Mouse (Mus musculus) testis, adult 2 months (tissue): ENCODE results near the gene Tecpr2. TPM values are rescaled to one million over a fixed set of nuclear protein-coding genes. Genes with fewer than 3 reads are reported as not detected.

Experiments
- H3K27ac ChIP-seq: fragments of 200-500 bp; 2 replicates; pipeline ENCODE4 v1.5.1; 2012; ENCODE audit warnings: low read depth, low read length; ENCODE audit not compliant: control insufficient read depth, insufficient read depth
- H3K27me3 ChIP-seq: fragments of 200-500 bp; 2 replicates; pipeline ENCODE4 v1.6.1; 2012; ENCODE audit warnings: mild to moderate bottlenecking, low read length, moderate library complexity; ENCODE audit not compliant: control insufficient read depth, insufficient read depth
- H3K36me3 ChIP-seq: fragments of 200-500 bp; 2 replicates; pipeline ENCODE4 v1.6.1; 2012; ENCODE audit warnings: mild to moderate bottlenecking, low read length; ENCODE audit not compliant: control insufficient read depth, insufficient read depth
- H3K4me1 ChIP-seq: fragments of 200-500 bp; 2 replicates; pipeline ENCODE4 v1.6.1; 2012; ENCODE audit warnings: low read length; ENCODE audit not compliant: control insufficient read depth, insufficient read depth
- H3K4me3 ChIP-seq: fragments of 200-500 bp; 2 replicates; pipeline ENCODE4 v1.5.1; 2012; ENCODE audit warnings: low read depth, mild to moderate bottlenecking, low read length, moderate library complexity, mixed read lengths; ENCODE audit not compliant: control insufficient read depth
- CTCF ChIP-seq: fragments of 200-500 bp; IDR thresholded peaks from 2 replicates; pipeline ENCODE4 v1.5.1; 2012; ENCODE audit warnings: low read depth, mild to moderate bottlenecking, inconsistent platforms, low read length, moderate library complexity; ENCODE audit not compliant: control insufficient read depth, insufficient read depth, insufficient replicate concordance
- POLR2A ChIP-seq: fragments of 200-500 bp; IDR thresholded peaks from 2 replicates; pipeline ENCODE4 v1.6.1; 2012; ENCODE audit warnings: low read depth, mild to moderate bottlenecking, inconsistent platforms, low read length, moderate library complexity; ENCODE audit not compliant: control insufficient read depth
- polyA plus RNA-seq: library from polyadenylated mRNA; depleted of rRNA; stranded (reverse); fragments of >200 nt; gene quantifications from 2 replicates; pipeline ENCODE4 v1.2.3, GENCODE M21; 2012

Tecpr2 gene
- polyA plus RNA-seq, 1 experiment: 7.1 TPM

GRCm38 (mm10) chr12:110961973-110962372, 72.9 kb downstream of the Tecpr2 start:
- H3K27me3 ChIP-seq: no peaks in the 10 kb centered on the region
- H3K4me1 ChIP-seq: no peaks in the 10 kb centered on the region
- H3K36me3 ChIP-seq: peaks cover 2% of the 10 kb centered on the region; the same call in 1 of the 2 replicates
- TF ChIP-seq POLR2A (no peak), CTCF (no peak)
- H3K4me3 ChIP-seq: no peak overlapping the region
- no peak overlapping the region for H3K27ac ChIP-seq

GRCm38 (mm10) chr12:110965500-110965899, 76.4 kb downstream of the Tecpr2 start:
- Histone ChIP-seq H3K4me3 (no peak overlapping the region), H3K27ac (no peak overlapping the region), H3K36me3 (peaks cover 2% of the 10 kb centered on the region; the same call in 1 of the 2 replicates), H3K4me1 (no peaks in the 10 kb centered on the region; the same call in 1 of the 2 replicates), H3K27me3 (no peaks in the 10 kb centered on the region)
- TF ChIP-seq POLR2A: no peak
- no peak for TF ChIP-seq CTCF

DNA sequence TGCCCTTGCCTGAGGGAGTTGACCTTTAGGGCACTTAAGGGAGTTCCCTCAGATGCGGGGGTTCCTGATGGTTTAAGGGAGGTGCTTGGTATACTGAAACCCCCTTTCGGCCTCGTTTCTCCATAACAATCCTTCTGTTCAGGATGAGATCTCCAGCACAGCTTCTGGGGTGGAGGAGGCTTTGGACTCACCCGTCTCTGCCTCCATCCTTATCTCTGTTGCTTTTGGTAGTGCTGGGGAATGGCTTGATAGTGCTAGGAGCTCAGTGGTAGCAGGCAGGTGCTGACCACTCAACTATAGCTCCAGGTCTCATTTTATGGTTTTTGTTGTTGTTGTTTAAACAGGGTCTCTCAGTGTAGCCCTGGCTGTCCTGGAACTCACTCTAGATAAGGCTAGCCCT, 77.0 kb downstream of the Tecpr2 start:
- H3K27me3 ChIP-seq: no peaks in the 10 kb centered on the region
- TF ChIP-seq CTCF (no peak), POLR2A (no peak)
- H3K4me3 ChIP-seq: no peak overlapping the region
- H3K4me1 ChIP-seq: no peaks in the 10 kb centered on the region; the same call in 1 of the 2 replicates
- H3K36me3 ChIP-seq: peaks cover 2% of the 10 kb centered on the region; the same call in 1 of the 2 replicates
- H3K27ac ChIP-seq: no peak overlapping the region

DNA sequence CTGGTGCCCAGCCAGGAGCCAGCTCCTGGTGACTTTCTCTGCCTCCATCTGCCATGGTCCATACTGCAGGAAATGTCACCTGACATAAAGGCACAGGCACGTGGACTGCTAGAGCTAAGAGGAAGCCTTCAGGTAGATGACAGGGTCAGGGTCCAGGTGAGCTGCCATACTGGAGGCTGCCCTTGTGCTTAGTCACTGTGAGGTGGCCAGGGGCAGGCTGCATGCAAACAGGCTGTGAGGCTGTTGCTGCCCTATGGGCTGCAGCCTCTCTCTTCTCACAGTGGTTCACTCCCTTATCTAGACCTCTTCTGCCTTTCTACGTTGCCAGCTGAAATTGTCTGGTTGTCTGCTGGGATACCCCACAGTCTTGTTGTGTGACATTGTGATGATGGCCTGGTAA, 78.1 kb downstream of the Tecpr2 start:
- H3K4me3 ChIP-seq: no peak overlapping the region
- H3K36me3 ChIP-seq: peaks cover 2% of the 10 kb centered on the region; the same call in 1 of the 2 replicates
- no peak overlapping the region for H3K27ac ChIP-seq
- no peaks in the 10 kb centered on the region; the same call in 1 of the 2 replicates for H3K4me1 ChIP-seq
- no peak for TF ChIP-seq CTCF
- TF ChIP-seq POLR2A: no peak
- H3K27me3 ChIP-seq: no peaks in the 10 kb centered on the region

DNA sequence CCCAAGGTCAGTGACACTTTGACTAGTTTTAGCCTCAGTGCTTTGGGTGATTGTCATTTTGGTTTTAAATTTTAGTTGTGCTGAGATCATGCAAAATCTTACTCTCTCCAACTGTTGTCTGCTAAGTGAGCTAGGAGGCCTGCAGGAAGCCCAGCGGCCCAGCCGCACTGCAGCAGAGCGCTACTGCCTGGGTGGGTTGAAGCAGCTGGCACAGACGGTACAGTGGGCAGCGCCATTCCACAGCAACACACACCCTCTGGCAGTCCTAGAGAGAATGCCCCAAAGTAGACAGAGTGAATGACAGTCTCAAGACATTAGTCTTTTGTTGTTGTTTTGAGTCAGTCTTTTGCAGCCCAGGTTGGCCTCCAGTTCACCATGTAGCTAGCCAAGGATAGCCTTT, 81.3 kb downstream of the Tecpr2 start:
- H3K27ac ChIP-seq: no peak overlapping the region
- no peaks in the 10 kb centered on the region; the same call in 1 of the 2 replicates for H3K4me1 ChIP-seq
- peaks cover 2% of the 10 kb centered on the region; the same call in 1 of the 2 replicates for H3K36me3 ChIP-seq
- H3K27me3 ChIP-seq: no peaks in the 10 kb centered on the region
- TF ChIP-seq POLR2A (no peak), CTCF (no peak)
- H3K4me3 ChIP-seq: no peak overlapping the region

- no peaks in the 10 kb centered on the region for H3K27me3 ChIP-seq
- TF ChIP-seq POLR2A (no peak), CTCF (no peak)
- H3K4me1 ChIP-seq: peaks cover 6% of the 10 kb centered on the region; the same call in 1 of the 2 replicates
- peaks cover 2% of the 10 kb centered on the region; the same call in 1 of the 2 replicates for H3K36me3 ChIP-seq
- no peak overlapping the region for H3K27ac ChIP-seq
- H3K4me3 ChIP-seq: no peak overlapping the region
These were observed 82.9 kb downstream of the Tecpr2 start for GRCm38 (mm10) chr12:110971972-110972371.

DNA sequence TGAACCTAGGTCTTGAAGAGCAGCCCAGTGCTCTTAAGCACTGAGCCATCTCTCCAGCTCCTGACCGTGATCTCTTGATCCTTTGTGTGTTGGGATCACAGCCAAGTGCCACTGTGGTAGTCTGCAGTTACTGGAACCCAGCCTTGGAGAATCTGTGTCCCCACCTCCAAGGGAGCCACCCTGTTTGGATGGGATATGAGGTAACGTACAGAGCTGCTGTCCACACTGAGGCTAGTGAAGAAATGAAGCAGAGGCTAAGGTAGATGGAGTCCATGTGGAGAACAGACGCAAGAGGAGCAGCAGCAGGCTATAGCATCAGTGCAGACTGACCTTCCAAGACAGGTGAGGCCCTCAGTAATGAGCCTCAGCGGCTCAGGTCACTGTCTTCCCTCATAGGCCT, 84.8 kb downstream of the Tecpr2 start:
- TF ChIP-seq CTCF (no peak), POLR2A (no peak)
- Histone ChIP-seq H3K4me1 (peaks cover 17% of the 10 kb centered on the region), H3K27me3 (no peaks in the 10 kb centered on the region), H3K27ac (no peak overlapping the region), H3K36me3 (no peaks in the 10 kb centered on the region; the same call in 1 of the 2 replicates), H3K4me3 (no peak overlapping the region; the same call in none of the 2 replicates)
